Mouse (Mus musculus) right cerebral cortex, adult 2 months (tissue): ENCODE data around the gene Caskin1.

Experiments
- DNase-seq, 2 experiments: peaks; one replicate each; pipeline ENCODE4 v3.0.0; 2021 to 2022; ENCODE audit warnings: low spot score in 2 of 2

Gene Caskin1

DNA sequence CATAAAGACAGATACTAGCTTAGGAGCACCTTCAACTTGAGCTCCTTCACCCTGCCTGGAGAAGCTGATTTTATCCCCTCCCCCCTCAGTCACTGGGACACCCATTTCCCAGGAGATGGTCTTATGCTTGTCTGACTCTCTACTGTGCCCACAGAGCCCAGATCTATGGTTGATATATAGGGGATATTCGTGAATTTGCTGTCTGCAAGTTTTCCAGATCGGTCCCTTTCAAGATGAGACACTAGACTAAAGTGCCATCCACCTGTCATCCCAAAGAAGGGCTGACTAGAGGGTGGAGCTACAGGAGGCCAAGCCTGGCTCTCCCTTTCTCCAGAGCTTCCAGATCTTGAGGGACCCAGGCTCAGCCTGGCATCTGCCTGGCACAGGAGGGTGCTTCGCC is 42.7 kb downstream of the Caskin1 start:
- DNase-seq = no peak

DNA sequence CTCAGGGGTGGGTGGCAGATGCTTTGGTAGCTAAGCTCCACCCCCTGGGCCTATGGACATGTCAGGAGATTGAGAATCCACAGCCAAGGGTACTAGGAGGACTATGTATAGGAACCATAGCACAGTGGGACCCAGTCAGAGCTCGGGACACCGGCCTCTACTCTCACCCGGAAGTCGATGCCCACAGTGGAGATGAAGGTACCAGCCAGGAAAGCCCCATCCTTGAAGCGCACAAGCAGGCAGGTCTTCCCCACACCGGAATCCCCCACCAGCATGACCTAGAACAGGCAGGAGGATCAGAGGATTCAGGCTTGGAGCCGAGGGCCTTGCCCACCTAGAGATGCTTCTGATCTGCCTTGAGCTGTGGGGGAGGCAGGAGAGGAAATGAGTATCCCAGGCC is 43.6 kb downstream of the Caskin1 start:
- DNase-seq = no peak

GRCm38 (mm10) chr17:24533099-24533992 is 44.9 kb downstream of the Caskin1 start:
- peak; percentile 87 to 91 for DNase-seq

DNA sequence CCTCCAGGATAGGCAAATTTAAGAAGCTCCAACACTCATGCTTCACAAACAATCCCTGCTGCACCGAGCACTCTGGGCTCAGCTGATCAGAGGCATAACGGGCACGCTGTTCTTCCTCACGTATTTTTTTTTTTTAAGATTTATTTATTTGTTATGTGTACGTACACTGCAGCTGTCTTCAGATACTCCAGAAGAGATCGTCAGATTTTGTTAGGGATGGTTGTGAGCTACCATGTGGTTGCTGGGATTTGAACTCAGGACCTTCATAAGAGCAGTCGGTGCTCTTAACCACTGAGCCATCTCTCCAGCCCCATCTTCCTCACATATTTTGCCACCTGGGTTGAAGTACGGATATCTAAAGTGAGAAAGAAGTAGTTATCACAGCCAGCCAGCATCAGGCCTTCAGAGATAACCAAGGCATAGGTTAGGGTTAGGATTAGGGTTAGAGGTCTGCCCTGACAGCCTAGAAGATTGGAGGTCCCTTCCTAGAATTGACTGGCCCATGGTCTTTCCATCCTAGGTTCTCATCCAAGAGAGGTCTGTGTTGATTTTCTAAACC is 45.8 kb downstream of the Caskin1 start, which contains the start of gene Rab26:
Rab26 (minus strand) TSS at position 51 of the 559 bp plus-strand sequence.
- no peak for DNase-seq

GRCm38 (mm10) chr17:24535300-24535699 is 46.9 kb downstream of the Caskin1 start:
- peak in 1 of 2 experiments; percentile 42 for DNase-seq

- peak in 1 of 2 experiments; percentile 34 for DNase-seq
Observed at GRCm38 (mm10) chr17:24537536-24537935, 49.1 kb downstream of the Caskin1 start.

GRCm38 (mm10) chr17:24538950-24539349 is 50.5 kb downstream of the Caskin1 start:
- DNase-seq = peak in 1 of 2 experiments; percentile 77

DNA sequence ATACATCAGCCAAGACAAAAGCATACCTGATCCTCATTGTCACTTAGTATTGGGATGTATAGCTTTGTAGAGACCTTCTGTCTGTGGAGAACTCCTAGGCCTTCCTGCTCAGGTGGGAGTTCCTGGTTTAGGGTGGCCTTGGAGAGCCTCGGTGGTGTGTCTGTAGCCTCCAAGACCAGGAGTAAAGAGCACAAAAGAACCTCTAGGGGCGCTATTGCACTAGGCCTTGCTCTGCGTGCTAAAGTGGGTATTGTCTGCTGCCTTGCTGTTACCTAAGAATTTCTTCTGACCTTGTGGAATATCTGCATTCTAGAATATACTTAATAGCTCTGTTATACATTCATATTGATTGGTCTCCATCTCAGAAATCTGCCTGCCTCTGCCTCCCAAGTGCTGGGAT is 52.0 kb downstream of the Caskin1 start:
- DNase-seq = peak in 1 of 2 experiments; percentile 22

GRCm38 (mm10) chr17:24544613-24545012 is 56.2 kb downstream of the Caskin1 start:
- no peak for DNase-seq

DNA sequence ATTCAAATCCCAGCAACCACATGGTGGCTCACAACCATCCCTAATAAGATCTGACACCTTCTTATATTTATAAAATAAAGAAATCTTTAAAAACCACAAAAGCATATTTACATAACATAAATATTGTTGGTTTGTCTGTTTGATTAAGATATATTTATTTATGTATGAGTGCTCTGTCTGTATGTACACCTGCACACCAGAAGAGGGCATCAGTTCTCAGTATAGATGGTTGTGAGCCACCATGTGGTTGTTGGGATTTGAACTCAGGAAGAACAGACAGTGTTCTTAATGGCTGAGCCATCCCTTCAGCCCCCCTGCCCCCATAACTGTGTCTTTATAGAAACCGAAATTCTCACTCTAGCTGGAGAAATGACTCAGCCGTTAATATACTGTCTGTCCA is 56.8 kb downstream of the Caskin1 start:
- DNase-seq = no peak

DNA sequence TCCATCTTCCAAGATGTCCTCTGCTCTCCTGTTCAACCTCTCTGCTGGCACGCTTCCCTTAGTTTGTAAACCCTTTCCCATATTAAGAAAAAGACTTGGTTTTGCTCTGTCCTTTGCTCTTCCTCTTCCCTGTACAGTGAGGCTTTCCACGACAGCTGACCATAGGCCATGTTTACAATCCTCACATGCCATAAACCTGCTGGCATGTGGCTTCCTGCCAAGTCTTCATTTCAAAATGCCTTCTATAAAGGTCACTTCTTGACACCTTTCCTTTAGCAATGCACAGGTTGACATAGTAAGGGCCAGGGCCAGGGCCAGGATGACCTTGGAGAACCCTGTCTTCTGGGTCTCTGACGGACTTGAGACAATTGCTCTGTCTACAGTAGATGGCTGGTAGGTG is 57.8 kb downstream of the Caskin1 start:
- DNase-seq = no peak

GRCm38 (mm10) chr17:24548435-24548834 is 60.0 kb downstream of the Caskin1 start:
- peak in 1 of 2 experiments; percentile 29 for DNase-seq

GRCm38 (mm10) chr17:24548921-24549617 is 60.7 kb downstream of the Caskin1 start:
- DNase-seq = peak; percentile 60 to 69

DNA sequence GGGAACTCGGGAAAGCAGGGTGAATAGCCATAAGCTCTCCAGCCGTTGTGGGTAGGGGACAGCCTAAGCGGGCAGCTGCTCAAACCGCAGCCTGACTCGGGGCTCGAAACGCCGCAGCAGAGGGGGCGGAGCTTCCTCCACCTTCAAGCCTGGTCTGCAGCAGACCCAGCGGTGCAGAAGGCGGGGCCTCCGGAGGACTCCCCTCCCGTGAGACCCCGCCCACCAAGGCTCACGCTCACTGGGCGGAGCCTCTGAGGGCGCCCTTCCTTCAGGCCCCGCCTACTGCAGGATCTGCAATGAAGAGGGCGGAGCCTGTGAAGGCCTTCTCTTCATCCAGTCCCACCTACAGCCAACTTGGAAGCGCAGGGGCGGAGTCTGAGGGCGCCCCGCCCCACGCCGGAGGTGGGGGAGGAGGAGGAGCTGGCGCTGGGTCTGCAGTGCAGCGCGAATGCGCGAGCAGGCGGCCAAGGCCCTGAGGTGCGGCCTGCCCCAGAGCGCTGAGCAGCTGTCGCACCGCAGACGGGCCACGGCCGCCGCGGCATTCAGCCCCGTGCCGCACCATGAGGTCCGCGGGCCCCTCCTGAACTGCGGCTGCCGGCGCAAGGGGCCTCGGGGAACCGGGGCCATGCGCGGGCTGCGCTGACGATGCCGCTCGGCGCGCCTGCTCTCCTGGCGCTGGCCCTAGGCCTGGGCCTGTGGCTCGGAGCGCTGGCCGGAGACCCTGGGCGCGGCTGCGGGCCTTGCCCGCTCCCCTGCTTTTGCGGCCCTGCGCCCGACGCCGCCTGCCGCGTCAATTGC is 61.4 kb downstream of the Caskin1 start, which contains the start of gene Pkd1:
Pkd1 (plus strand) TSS at position 217 of the 798 bp plus-strand sequence.
- peak; percentile 96 to 98 for DNase-seq

DNA sequence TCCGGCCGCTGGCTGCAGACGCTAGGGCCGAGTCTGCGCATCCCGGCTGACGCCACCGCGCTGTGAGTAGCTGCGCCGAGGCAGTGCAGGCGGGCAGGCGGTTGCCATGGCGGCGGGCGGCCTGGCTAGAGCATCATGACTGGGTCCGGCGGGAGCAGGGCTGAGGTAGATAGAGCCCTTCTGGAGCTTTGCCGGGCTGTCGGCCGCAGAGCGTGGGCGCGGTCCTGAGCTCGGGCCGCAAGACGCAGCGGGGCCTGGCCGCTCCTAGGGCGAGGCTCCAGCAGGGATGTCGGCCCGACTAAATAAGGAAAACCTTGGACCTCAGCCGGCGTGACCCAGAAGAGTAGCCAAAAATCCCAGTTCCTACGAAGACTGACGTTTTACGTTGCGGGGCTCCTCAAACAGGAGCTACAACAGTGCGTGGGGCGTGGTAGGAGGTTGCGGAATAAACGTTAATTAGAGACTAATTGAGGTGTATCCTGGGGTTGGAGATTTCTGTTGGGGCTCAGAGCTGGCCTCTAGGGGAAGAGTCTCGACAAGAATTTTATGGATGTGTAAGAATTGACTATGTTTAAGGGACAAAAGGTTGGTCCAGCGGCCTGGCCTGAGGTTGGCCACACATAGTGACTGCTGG is 62.1 kb downstream of the Caskin1 start:
- peak; percentile 72 to 83 for DNase-seq

GRCm38 (mm10) chr17:24551050-24551444 is 62.6 kb downstream of the Caskin1 start:
- DNase-seq = no peak

GRCm38 (mm10) chr17:24557091-24557490 is 68.7 kb downstream of the Caskin1 start:
- DNase-seq = no peak
